Mouse (Mus musculus) liver, embryonic 14.5 days (tissue): ENCODE data around the gene Tec. TPM values are rescaled to one million over a fixed set of nuclear protein-coding genes. Genes with fewer than 3 reads are reported as not detected.

Experiments used
- ATAC-seq: fragments of 200-750 bp; cut with Nextera tagmentation; 2 replicates; pipeline ENCODE4 v1.8.0; 2017; ENCODE audit warnings: moderate number of reproducible peaks, mild to moderate bottlenecking, moderate library complexity; ENCODE audit not compliant: insufficient read depth
- DNase-seq, 3 experiments: peaks; one replicate each; pipeline ENCODE4 v3.0.0-alpha.2; 2012 to 2013; ENCODE audit warnings: low read depth in 3 of 3, low spot score in 3 of 3
- H3K27ac ChIP-seq: fragments of 300-500 bp; sonication (generic); 2 replicates; pipeline ENCODE4 v1.5.1; 2014; ENCODE audit warnings: moderate library complexity, mild to moderate bottlenecking, control low read depth, inconsistent platforms
- H3K27me3 ChIP-seq: fragments of 300-500 bp; sonication (generic); 2 replicates; pipeline ENCODE4 v1.6.1; 2014; ENCODE audit warnings: mild to moderate bottlenecking, low read length, moderate library complexity; ENCODE audit not compliant: control insufficient read depth, insufficient read depth
- H3K36me3 ChIP-seq: fragments of 300-500 bp; sonication (generic); replicated peaks from 2 replicates; pipeline ENCODE4 v1.6.1; 2014; ENCODE audit warnings: low read depth; ENCODE audit not compliant: control insufficient read depth, insufficient read depth
- H3K4me1 ChIP-seq, 2 experiments: fragments of 200-500 bp in 1 of 2; fragments of 300-500 bp in 1 of 2; sonication (generic) in 1 of 2; replicated peaks; 2 replicates each; pipeline ENCODE4 v1.6.1; 2012 to 2014; ENCODE audit warnings: antibody characterized with exemption in 1 of 2, inconsistent platforms in 1 of 2, low read length in 1 of 2; ENCODE audit not compliant: control insufficient read depth in 2 of 2, insufficient read depth in 2 of 2
- H3K4me2 ChIP-seq: fragments of 300-500 bp; sonication (generic); 2 replicates; pipeline ENCODE4 v1.6.1; 2014; ENCODE audit warnings: low read depth, mild to moderate bottlenecking, control low read depth, moderate library complexity
- H3K4me3 ChIP-seq, 2 experiments: fragments of 200-500 bp in 1 of 2; fragments of 300-500 bp in 1 of 2; sonication (generic) in 1 of 2; 2 replicates each; pipeline ENCODE4 v1.5.1; 2012 to 2014; ENCODE audit warnings: low read depth in 2 of 2, low read length in 2 of 2, mild to moderate bottlenecking in 2 of 2, control low read depth in 1 of 2, inconsistent platforms in 1 of 2, moderate library complexity in 1 of 2; ENCODE audit not compliant: insufficient read depth in 1 of 2
- H3K9ac ChIP-seq: fragments of 300-500 bp; sonication (generic); replicated peaks from 2 replicates; pipeline ENCODE4 v1.6.1; 2014; ENCODE audit warnings: mild to moderate bottlenecking, control low read depth, moderate library complexity
- H3K9me3 ChIP-seq: fragments of 300-500 bp; sonication (generic); 2 replicates; pipeline ENCODE4 v1.6.1; 2016; ENCODE audit warnings: low read length, mixed read lengths; ENCODE audit not compliant: control insufficient read depth
- CTCF ChIP-seq: IDR thresholded peaks from 2 replicates; pipeline ENCODE4 v1.5.1; 2016; ENCODE audit warnings: antibody characterized with exemption, low read depth, control low read depth
- EP300 ChIP-seq: IDR thresholded peaks from 2 replicates; pipeline ENCODE4 v1.6.1; 2016; ENCODE audit warnings: antibody characterized with exemption, low read depth
- WGBS: fragments of 180-500 bp; shearing (Covaris S2); extraction: QIAGEN DNeasy Blood & Tissue Kit; methylation state at CpG from one replicate; pipeline ENCODE4 v1.1.7; 2014; ENCODE audit not compliant: insufficient replicate concordance; 5-methylcytosine and 5-hydroxymethylcytosine counted together
- polyA plus RNA-seq, 2 experiments: library from polyadenylated mRNA; depleted of rRNA in 1 of 2; stranded (reverse) in 1 of 2; unstranded in 1 of 2; fragments of >200 nt; fragmentation: Nextera tagmentation in 1 of 2; extraction: Ambion mirVana in 1 of 2; gene quantifications; 2 replicates each; pipeline versions ENCODE4 v1.2.1 to v1.2.3; 2012 to 2014

Gene Tec
- polyA plus RNA-seq, 2 experiments = 1.9 to 3.3 TPM

- Histone ChIP-seq H3K9ac (no peak overlapping the region), H3K9me3 (no peaks in the 10 kb centered on the region), H3K36me3 (no peaks in the 10 kb centered on the region), H3K27me3 (no peaks in the 10 kb centered on the region), H3K4me1 (peaks cover 0 to 10% of the 10 kb centered on the region in 2 experiments; a peak in 2 of 4 replicates), H3K4me3 (no peak overlapping the region), H3K4me2 (no peak overlapping the region), H3K27ac (no peak overlapping the region)
- ATAC-seq = no peak
- TF ChIP-seq EP300 = no peak
- TF ChIP-seq CTCF = no peak
- 66% methylated on average over 5 of the region's 5 CpGs for WGBS
- no peak for DNase-seq
Observed at GRCm38 (mm10) chr5:72761237-72761636, 107.0 kb downstream of the Tec start.

GRCm38 (mm10) chr5:72758925-72759924 lies 109.1 kb downstream of the Tec start:
- Histone ChIP-seq H3K36me3 (no peaks in the 10 kb centered on the region), H3K9ac (peak overlapping the region; percentile 27; the same call in 1 of the 2 replicates), H3K4me2 (no peak overlapping the region), H3K4me3 (no peak overlapping the region), H3K27ac (no peak overlapping the region), H3K27me3 (no peaks in the 10 kb centered on the region), H3K9me3 (no peaks in the 10 kb centered on the region), H3K4me1 (peaks cover 0 to 10% of the 10 kb centered on the region in 2 experiments; a peak in 2 of 4 replicates)
- ATAC-seq = peak; percentile 35; the same call in 1 of the 2 replicates
- WGBS = 25% methylated on average over 13 of the region's 13 CpGs
- TF ChIP-seq CTCF (no peak), EP300 (no peak)
- no peak for DNase-seq

- no peak for TF ChIP-seq EP300
- no peak for TF ChIP-seq CTCF
- DNase-seq (no peak), ATAC-seq (no peak)
- H3K9me3 ChIP-seq = no peaks in the 10 kb centered on the region
- H3K27ac ChIP-seq = no peak overlapping the region
- H3K9ac ChIP-seq = no peak overlapping the region
- no peak overlapping the region for H3K4me3 ChIP-seq
- H3K4me2 ChIP-seq = no peak overlapping the region
- no peaks in the 10 kb centered on the region for H3K36me3 ChIP-seq
- WGBS = 73% methylated on average over 18 of the region's 18 CpGs
- peaks cover 0 to 5% of the 10 kb centered on the region in 2 experiments; a peak in 2 of 4 replicates for H3K4me1 ChIP-seq
- H3K27me3 ChIP-seq = no peaks in the 10 kb centered on the region
Observed at GRCm38 (mm10) chr5:72757155-72757773, 111.0 kb downstream of the Tec start.

- ATAC-seq (no peak), DNase-seq (no peak)
- Histone ChIP-seq H3K27ac (no peak overlapping the region), H3K9ac (no peak overlapping the region), H3K4me2 (no peak overlapping the region), H3K4me1 (peaks cover 0 to 5% of the 10 kb centered on the region in 2 experiments; a peak in 2 of 4 replicates), H3K27me3 (no peaks in the 10 kb centered on the region), H3K36me3 (no peaks in the 10 kb centered on the region), H3K9me3 (no peaks in the 10 kb centered on the region), H3K4me3 (no peak overlapping the region)
- WGBS = 76% methylated on average over 8 of the region's 8 CpGs
- TF ChIP-seq EP300 (no peak), CTCF (no peak)
Observed at GRCm38 (mm10) chr5:72755941-72756340, 112.3 kb downstream of the Tec start.

GRCm38 (mm10) chr5:72755035-72755434 lies 113.2 kb downstream of the Tec start:
- no peaks in the 10 kb centered on the region for H3K27me3 ChIP-seq
- H3K4me1 ChIP-seq = peaks cover 0 to 5% of the 10 kb centered on the region in 2 experiments; a peak in 2 of 4 replicates
- H3K4me3 ChIP-seq = no peak overlapping the region
- no peak for TF ChIP-seq CTCF
- no peak for TF ChIP-seq EP300
- H3K9ac ChIP-seq = no peak overlapping the region
- H3K36me3 ChIP-seq = no peaks in the 10 kb centered on the region
- DNase-seq = no peak
- 63% methylated on average over 2 of the region's 2 CpGs for WGBS
- no peak for ATAC-seq
- no peaks in the 10 kb centered on the region for H3K9me3 ChIP-seq
- no peak overlapping the region for H3K4me2 ChIP-seq
- no peak overlapping the region for H3K27ac ChIP-seq
